In the genomic region with DNA sequence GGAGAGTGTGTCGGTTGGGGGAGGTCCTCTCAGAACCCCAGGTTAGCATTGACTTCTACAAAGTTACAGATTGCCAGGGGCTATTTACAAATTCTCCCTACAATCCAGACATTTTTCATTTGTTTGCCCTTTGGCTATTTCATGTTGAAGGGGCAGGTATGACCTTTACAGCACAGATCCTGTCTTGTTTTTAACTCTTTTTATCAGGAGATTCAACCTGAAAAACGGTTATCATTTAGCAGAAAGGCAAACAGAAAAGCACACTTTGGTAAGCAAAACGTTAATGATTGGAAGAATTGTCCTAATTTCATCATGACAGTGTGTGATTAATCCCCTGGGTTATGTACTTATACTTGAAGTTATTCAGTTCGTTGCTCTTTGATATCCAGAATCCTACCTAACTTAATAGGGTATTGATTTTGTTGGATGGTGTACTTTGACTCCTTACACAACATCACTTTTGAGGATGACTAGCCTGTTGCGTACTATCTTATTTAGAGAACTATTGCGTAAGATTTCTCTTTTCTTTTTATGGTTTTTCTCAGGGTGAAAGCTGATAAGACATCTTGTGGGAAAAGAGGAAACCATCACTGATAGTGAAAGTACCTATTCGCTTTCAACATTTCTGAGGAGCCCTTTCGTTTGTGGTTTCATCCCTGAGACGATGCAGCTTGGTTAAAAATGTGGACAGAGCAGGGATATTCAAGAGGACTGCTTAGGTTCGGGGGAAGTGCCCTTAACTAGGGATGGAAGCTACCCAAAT, we compare ENCODE assay signal across 23 mouse cellular contexts. TPM values are rescaled to one million over a fixed set of nuclear protein-coding genes. Genes with fewer than 3 reads are reported as not detected.
A peak's percentile ranks its signal among the peaks of the same experiment; 100 is the strongest.
DNase-seq lines count a peak whose midpoint lies in the region; ATAC-seq and TF ChIP-seq lines count a peak whose summit lies in the region.
"Had no signal": no experiment of that assay in that cellular context is flagged by ENCODE, and none has a peak within 500 bp of the region (broad histone marks: within the 10 kb centered on the region; RNA-seq: fewer than 3 reads in every experiment).

No protein-coding gene starts in this region.

- H3K4me3 ChIP-seq in MEL (ENCODE audit: control insufficient read depth in 1 of 2, insufficient read depth in 1 of 2, low read depth in 2 of 2, low read length in 2 of 2) = no peak overlapping the region
- no peak overlapping the region for H3K4me3 ChIP-seq in liver, embryonic 13.5 days (replicated peaks)
- H3K4me3 ChIP-seq in hindbrain, embryonic 10.5 days = no peak overlapping the region
- H3K4me3 ChIP-seq: embryonic facial prominence, embryonic 13.5 days; erythroblast, embryonic 14.5 days; forebrain, embryonic 15.5 days; kidney, embryonic 15.5 days; left cerebral cortex, adult 2 months; limb, embryonic 10.5 days; midbrain, embryonic 12.5 days had no signal

- peaks cover 0 to 11% of the 10 kb centered on the region in 2 experiments; a peak in 2 of 4 replicates for H3K36me3 ChIP-seq in MEL (ENCODE audit: control insufficient read depth in 1 of 2, insufficient read depth in 2 of 2, low read length in 2 of 2)
- H3K36me3 ChIP-seq in liver, embryonic 13.5 days = peaks cover 4% of the 10 kb centered on the region; the same call in 1 of the 2 replicates
- H3K36me3 ChIP-seq in hindbrain, embryonic 10.5 days = no peaks in the 10 kb centered on the region
- H3K36me3 ChIP-seq: embryonic facial prominence, embryonic 13.5 days; forebrain, embryonic 15.5 days; kidney, embryonic 15.5 days; limb, embryonic 10.5 days; midbrain, embryonic 12.5 days had no signal

- H3K27ac ChIP-seq in MEL (ENCODE audit: control insufficient read depth, low read depth, low read length) = no peak overlapping the region
- peak overlapping the region; percentile 50; the same call in 1 of the 2 replicates for H3K27ac ChIP-seq in liver, embryonic 13.5 days
- H3K27ac ChIP-seq in hindbrain, embryonic 10.5 days = no peak overlapping the region
- H3K27ac ChIP-seq: embryonic facial prominence, embryonic 13.5 days; forebrain, embryonic 15.5 days; kidney, embryonic 15.5 days; left cerebral cortex, adult 2 months; limb, embryonic 10.5 days; midbrain, embryonic 12.5 days; stomach, postnatal 0 days had no signal

- no peaks in the 10 kb centered on the region; a peak in 1 of 4 replicates for H3K27me3 ChIP-seq in MEL (ENCODE audit: control insufficient read depth in 1 of 2, insufficient read depth in 2 of 2, low read length in 2 of 2)
- H3K27me3 ChIP-seq in liver, embryonic 13.5 days = peaks cover 16% of the 10 kb centered on the region; the same call in 1 of the 2 replicates
- H3K27me3 ChIP-seq in hindbrain, embryonic 10.5 days (ENCODE audit: insufficient read depth, poor library complexity, severe bottlenecking) = peaks cover 44% of the 10 kb centered on the region

- no peaks in the 10 kb centered on the region for H3K9me3 ChIP-seq in MEL (replicated peaks; ENCODE audit: insufficient read depth, low read length)
- H3K9me3 ChIP-seq in liver, embryonic 13.5 days (replicated peaks) = no peaks in the 10 kb centered on the region
- H3K9me3 ChIP-seq in hindbrain, embryonic 10.5 days = no peaks in the 10 kb centered on the region
- H3K9me3 ChIP-seq: embryonic facial prominence, embryonic 13.5 days; forebrain, embryonic 15.5 days; kidney, embryonic 15.5 days; limb, embryonic 10.5 days; midbrain, embryonic 12.5 days had no signal

- H3K4me1 ChIP-seq in MEL (ENCODE audit: control insufficient read depth in 1 of 2, insufficient read depth in 2 of 2, low read length in 2 of 2) = peaks cover 0 to 7% of the 10 kb centered on the region in 2 experiments; a peak in 2 of 4 replicates
- H3K4me1 ChIP-seq in liver, embryonic 13.5 days (replicated peaks) = peaks cover 36% of the 10 kb centered on the region
- no peaks in the 10 kb centered on the region for H3K4me1 ChIP-seq in hindbrain, embryonic 10.5 days (replicated peaks)
- H3K4me1 ChIP-seq: embryonic facial prominence, embryonic 13.5 days; forebrain, embryonic 15.5 days; kidney, embryonic 15.5 days; midbrain, embryonic 12.5 days had no signal

- WGBS in liver, embryonic 13.5 days (ENCODE audit: insufficient replicate concordance) = 17% methylated on average over 10 of the region's 10 CpGs
- WGBS in hindbrain, embryonic 10.5 days = 82% methylated on average over 10 of the region's 10 CpGs

- no peak for TF ChIP-seq POLR2A in MEL (IDR thresholded peaks at IDR 0.05; ENCODE audit: control insufficient read depth in 1 of 2, insufficient read depth in 1 of 2, low read depth in 1 of 2, low read length in 2 of 2, poor library complexity in 1 of 2)

- DNase-seq in A20 (ENCODE audit: low read depth, low spot score) (peak; percentile 19), MEL (ENCODE audit: low read depth, low spot score) (no peak)
- no peak for DNase-seq in liver, embryonic 13.5 days
- DNase-seq in hindbrain, embryonic 10.5 days (ENCODE audit: low spot score) = no peak
- DNase-seq in cerebellum, postnatal 25 days = no peak
- DNase-seq in yolk sac, embryonic 10.5 days (ENCODE audit: low spot score) = no peak
- DNase-seq: adrenal gland, postnatal 36 days; cerebellum, postnatal 10 days; embryo, embryonic 11 days; kidney, postnatal 4 days; lung, adult 18-20 months; lung, postnatal 10 days had no signal

- peak in 1 of 2 experiments; percentile 50; a peak in 3 of 4 replicates for TF ChIP-seq EP300 in MEL (IDR thresholded peaks at IDR 0.05; ENCODE audit: low read depth in 1 of 2, low read length in 2 of 2)

- no peak for TF ChIP-seq CTCF in MEL (IDR thresholded peaks at IDR 0.05 in 2 of 3, conservative IDR thresholded peaks at IDR 0.05 in 1 of 3; ENCODE audit: control insufficient read depth in 1 of 3, insufficient read depth in 1 of 3, low read depth in 2 of 3, low read length in 3 of 3, poor library complexity in 1 of 3, severe bottlenecking in 1 of 3)

- H3K9ac ChIP-seq in MEL (ENCODE audit: control insufficient read depth, low read depth, low read length, poor library complexity, severe bottlenecking) = no peak overlapping the region
- no peak overlapping the region for H3K9ac ChIP-seq in liver, embryonic 13.5 days
- H3K9ac ChIP-seq: embryonic facial prominence, embryonic 13.5 days; forebrain, embryonic 15.5 days; kidney, embryonic 15.5 days; midbrain, embryonic 12.5 days had no signal

- no peak overlapping the region for H3K4me2 ChIP-seq in liver, embryonic 13.5 days
- H3K4me2 ChIP-seq: embryonic facial prominence, embryonic 13.5 days; forebrain, embryonic 15.5 days; heart, embryonic 11.5 days; kidney, embryonic 15.5 days; midbrain, embryonic 12.5 days had no signal

- TF ChIP-seq RAD21 in MEL (IDR thresholded peaks at IDR 0.05; ENCODE audit: low read depth, low read length) = no peak

- peak; percentile 36; the same call in 1 of the 2 replicates for ATAC-seq in liver, embryonic 13.5 days (ENCODE audit: low read depth)
- peak; percentile 70 for ATAC-seq in megakaryocyte progenitor cell, adult 5-6 weeks (replicated peaks; ENCODE audit: poor library complexity)
- ATAC-seq: forebrain, embryonic 15.5 days; intestine, postnatal 0 days had no signal

- H3K79me2 ChIP-seq in MEL (ENCODE audit: control insufficient read depth, insufficient read depth, low read length, poor library complexity) = no peaks in the 10 kb centered on the region

TF ChIP-seq in MEL, 35 proteins besides CTCF, POLR2A, EP300 and RAD21:
- TF ChIP-seq MAZ (IDR thresholded peaks at IDR 0.05; ENCODE audit: low read depth, low read length) (no peak), GATA1 (IDR thresholded peaks at IDR 0.05; ENCODE audit: low read depth, low read length) (peak; percentile 72), ETS1 (IDR thresholded peaks at IDR 0.05; ENCODE audit: low read depth, low read length) (peak; percentile 53; the same call in 1 of the 2 replicates)
TF ChIP-seq in MEL: peak in this region for 2.

RNA-seq across cellular contexts. Expression of a gene that starts 8.1 kb away (rescaled TPM):
- total RNA-seq in MEL (2012; rRNA removed) = not detected in 2 replicates
- polyA plus RNA-seq in MEL (2012; ENCODE audit: insufficient read depth in 1 of 2, insufficient read length in 2 of 2, low read depth in 1 of 2, low replicate concordance in 2 of 2, missing spikeins in 1 of 2) = not detected
- 27.8 and 34.4 TPM in 2 replicates for polyA plus RNA-seq in liver, embryonic 13.5 days (2015; fragmentation: Nextera tagmentation; extraction: Ambion mirVana)
- total RNA-seq in megakaryocyte progenitor cell, adult 5-6 weeks (2015) = 87.2 and 88.1 TPM in 2 replicates
- total RNA-seq in megakaryocyte progenitor cell, adult 5-6 weeks (2017) = 28.2 and 29.9 TPM in 2 replicates
- 6.6 and 7.7 TPM in 2 replicates for polyA plus RNA-seq in hindbrain, embryonic 10.5 days (2016; fragmentation: Nextera tagmentation; extraction: Ambion mirVana)
